Mouse (Mus musculus) heart, adult 8-10 months (tissue): ENCODE measurements at regions not wholly inside any gene's neighbourhood (a gene's known extent, or its start where the extent isn't known, plus 50 kb on each side); places are given as distances from the start of the nearest gene placed in this dataset.

Experiments
- DNase-seq: peaks from one replicate; pipeline ENCODE4 v3.0.0; 2022; ENCODE audit warnings: low spot score

DNA sequence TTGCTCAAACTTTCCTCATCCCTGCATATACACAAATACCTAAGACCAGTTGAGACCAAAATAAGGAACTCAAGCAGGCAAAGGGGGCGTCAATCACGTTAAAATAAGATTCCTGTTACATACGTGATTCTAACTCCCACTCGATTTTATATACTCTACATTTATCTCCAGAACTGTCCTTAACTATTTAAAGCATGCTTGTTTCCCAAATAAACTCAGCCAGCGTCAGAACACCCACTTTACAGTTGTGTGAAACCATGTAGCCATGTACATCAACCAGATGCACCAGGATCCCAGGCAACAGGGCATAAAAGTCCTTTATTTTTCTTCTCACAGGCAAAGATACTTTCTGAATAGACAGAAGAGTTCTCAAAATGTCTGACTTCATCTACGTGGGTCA, 61.5 kb downstream of the Ccna1 start:
- no peak for DNase-seq

DNA sequence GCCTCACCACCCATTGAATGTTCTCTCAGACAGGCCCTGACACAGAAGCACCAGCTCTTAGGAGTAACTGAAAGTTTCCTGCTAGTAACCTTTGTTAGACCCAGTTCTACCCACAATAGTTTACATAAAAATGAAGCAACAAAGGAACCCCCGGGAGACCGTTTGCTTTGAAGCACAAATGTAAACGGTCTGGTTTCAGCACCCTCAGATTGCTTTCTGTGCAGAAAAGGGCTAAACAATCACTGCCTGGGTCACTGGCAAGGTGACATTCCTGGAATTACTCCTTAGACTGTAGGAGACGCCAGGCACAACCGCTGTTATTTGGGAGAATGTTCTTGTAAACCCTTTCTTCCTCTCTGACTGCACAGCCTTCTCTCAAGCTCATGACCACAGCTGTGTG, 65.2 kb downstream of the Ccna1 start:
- no peak for DNase-seq

DNA sequence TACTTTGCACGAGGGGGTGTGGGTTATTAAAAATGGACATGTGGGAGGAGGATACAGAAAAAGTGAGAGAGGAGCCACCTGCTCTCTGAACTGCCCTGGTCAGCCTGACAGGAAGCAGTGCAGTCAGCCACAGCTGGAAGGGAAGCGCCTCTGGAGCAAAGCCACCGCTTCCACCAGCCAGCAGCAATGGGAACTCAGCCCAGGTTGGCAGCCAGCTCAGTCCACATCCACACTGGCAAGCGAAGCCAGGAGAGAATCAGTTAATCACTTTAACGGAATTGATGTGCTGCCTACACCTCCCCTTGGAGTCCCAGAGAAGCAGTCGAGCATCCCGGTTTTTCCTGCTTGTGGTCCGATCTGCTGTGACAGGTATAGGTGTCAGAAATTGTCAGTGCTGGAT, 65.9 kb downstream of the Ccna1 start:
- peak; percentile 63 for DNase-seq

DNA sequence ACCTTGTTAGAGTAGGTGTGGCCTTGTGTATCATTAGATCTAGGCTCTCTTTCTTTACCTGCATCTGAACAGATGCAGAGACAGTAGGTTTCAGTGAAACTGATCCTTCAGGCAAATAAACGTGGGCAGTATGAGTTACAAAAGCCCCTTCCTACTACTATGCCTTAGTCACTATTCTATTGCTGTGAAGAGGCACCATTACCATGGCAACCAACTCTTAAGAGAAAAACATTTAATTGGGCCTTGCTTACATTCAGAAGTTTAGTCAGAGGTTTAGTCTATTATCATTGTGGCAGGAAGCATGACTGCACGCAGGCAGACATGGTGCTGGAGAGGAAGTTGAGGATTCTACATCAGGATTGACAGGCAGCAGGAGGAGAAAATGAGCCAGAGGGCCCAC, 65.8 kb upstream of the Sertm1 start:
- no peak for DNase-seq

DNA sequence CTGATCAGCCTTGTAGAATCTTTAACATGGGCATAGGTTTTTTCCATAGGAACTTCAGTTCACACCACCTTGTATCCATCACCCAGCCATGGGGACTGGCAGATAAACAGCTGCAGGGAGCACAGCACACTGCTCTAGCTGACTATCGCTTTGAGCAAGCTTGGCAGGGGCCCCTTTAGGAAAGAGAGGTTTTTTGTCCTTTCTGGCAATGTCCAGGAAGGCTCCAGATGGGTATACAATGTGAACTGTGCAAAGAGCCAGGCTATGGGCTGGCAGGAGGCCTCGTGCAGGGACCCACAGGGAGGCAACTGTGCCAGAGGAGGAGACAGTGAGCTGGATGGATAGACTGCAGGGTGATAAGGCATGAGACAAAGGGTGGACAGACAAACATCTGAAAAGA, 64.6 kb upstream of the Sertm1 start:
- DNase-seq: no peak

DNA sequence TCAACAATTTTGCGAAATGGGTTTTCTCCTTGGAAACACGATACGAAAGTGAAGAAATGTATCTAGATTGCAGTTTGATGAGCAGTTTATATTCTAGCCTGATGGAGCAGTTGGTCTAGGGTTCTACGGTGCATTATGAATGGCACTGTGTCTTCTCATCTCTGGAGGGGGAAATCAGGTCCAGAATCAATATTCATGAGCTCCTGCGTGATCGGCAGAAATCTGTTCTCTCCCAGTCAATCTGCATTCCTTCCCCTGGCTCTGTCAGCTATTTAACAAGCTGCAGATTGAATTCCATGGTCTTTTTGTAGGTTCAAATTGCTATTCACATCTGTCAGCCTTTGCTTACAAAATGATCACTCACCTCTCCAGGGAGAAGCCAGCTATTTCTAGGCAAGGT, 49.8 kb upstream of the Sertm1 start:
- DNase-seq: no peak
